Mouse (Mus musculus): ENCODE data around the gene Olfr105-ps.

The Olfr105-ps gene

DNA sequence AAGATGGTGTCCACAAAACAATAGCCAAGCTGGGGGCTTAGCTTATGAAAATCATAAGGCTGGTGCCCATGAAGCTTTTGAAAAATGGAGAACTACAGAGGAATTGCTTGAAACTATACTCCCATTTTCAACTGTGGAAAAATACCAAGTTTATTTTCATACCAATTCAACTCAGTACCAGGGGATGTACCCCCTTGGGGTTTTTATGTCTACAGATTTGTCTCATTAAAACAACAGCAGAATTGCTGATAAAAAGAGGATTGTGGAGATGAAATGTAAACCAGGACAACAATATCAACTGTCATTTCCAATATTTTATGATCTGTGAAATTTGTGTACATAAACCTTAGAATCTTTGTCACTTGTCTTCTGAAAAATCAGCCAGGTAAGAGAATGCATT is at the start of gene Olfr105-ps:
Gene Olfr105-ps (plus strand): TSS at position 301 of the 400 bp plus-strand sequence.
- no peak for DNase-seq (ENCODE audit: low read depth in 2 of 2, low spot score in 2 of 2)

DNA sequence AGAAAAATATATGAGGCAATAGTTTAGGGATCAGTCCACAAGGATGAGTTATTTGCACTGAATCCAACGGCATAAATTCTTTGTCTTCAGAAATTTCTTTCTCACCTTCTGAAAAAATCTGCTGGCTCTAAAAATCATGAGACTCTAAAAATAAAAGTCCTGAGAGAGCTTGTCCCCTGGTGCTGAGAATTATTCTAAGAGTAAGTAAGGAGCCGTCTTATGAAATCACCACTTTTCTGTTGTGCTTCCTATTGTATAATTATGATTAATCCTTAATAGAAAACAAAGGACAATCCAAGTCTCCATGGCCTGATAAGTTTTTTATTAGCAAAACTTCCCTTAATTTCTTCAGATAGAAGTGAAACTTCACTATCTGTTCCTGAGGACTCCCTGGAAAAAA is 39.2 kb upstream of the Olfr105-ps start, which contains the start of gene Olfr103:
Gene Olfr103 (minus strand): TSS at position 101 of the 400 bp plus-strand sequence.
- no peak for DNase-seq (ENCODE audit: low read depth in 2 of 2, low spot score in 2 of 2)

DNA sequence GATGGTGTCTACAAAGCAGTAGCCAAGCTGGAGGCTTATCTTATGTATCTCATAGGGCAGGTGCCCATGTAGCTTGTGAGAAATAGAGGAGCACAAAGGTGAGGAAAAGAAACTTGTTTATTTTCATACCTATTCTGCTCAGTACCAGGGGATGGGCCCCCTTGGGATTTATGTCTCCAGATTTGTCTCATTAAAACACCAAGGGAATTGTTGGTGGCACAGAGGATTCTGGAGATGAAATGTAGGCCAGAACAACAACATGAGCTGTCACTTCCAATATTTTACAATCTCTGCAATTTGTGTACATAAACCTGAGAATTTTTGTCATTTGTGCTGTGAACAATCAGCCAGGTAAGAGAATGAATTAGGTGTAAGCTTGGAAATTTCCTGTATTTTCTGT is 19.6 kb upstream of the Olfr105-ps start, which contains the start of gene Olfr104-ps:
Gene Olfr104-ps (plus strand): TSS at position 301 of the 400 bp plus-strand sequence.
- no peak for DNase-seq (ENCODE audit: low read depth in 2 of 2, low spot score in 2 of 2)

DNA sequence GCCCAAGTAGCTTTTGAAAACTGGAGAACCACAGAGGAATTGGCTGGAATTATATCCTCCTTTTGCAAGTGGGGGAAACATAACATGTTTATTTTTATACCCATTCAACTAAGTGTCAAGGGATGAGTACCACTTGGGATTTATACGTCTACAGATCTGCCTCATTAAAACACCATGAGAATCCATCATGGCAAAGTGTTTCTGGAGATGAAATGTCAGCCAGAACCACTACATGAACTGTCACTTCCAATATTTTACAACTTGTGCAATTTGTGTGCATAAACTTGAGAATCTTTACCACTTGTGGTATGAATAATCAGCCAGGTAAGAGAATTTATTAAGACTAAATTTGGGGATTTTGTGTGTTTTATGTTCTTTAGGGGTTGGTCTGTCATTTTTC is 11.3 kb downstream of the Olfr105-ps start, which contains the start of gene Olfr106-ps:
Gene Olfr106-ps (plus strand): TSS at position 301 of the 400 bp plus-strand sequence.
- no peak for DNase-seq (ENCODE audit: low read depth in 2 of 2, low spot score in 2 of 2)

DNA sequence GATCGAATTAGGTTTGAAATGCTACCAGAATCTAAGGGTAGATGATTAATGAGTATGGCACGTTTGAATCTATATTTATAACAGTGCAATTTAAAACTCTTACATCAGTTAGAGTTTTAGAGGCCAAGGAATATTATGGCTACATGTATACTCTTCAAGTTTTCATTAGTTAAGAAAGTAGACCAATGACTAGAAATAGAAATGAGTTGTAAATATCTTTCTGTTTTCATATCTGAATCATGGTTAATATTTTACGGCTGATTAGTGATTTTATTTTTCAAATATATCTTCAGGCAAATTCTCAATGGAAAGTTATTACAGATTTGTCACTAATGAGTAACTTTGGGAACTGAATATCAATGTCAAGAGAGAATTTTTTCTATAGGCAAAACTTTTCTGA is 20.1 kb downstream of the Olfr105-ps start, which contains the start of gene Olfr107:
Gene Olfr107 (plus strand): TSS at position 301 of the 400 bp plus-strand sequence.
- no peak for DNase-seq (ENCODE audit: low read depth in 2 of 2, low spot score in 2 of 2)

DNA sequence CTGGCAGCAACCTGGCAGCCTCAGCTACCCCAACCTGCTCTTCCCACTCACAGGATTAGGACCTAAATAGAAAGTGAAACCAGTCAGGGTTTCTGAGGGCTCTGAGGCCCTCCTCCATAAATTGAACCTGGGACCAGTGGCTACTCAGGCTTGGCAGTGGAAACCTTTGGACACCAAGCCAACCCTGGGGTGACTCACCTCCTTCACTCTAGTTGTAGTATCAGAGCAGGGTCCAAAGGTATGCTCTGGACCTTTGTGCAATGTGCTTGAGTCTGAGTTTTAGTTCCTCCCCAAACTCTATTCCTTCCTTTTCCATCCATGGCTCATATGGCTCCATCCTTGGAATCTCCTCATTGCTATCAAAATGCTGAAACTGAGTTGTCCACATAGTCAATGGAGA is 34.5 kb downstream of the Olfr105-ps start:
- no peak for DNase-seq (ENCODE audit: low read depth in 2 of 2, low spot score in 2 of 2)
